Mouse (Mus musculus) liver, embryonic 14.5 days (tissue): ENCODE data around the gene Kcnk18.

Experiments
- CTCF ChIP-seq: IDR thresholded peaks from 2 replicates; pipeline ENCODE4 v1.5.1; 2016; ENCODE audit warnings: antibody characterized with exemption, low read depth, control low read depth
- EP300 ChIP-seq: IDR thresholded peaks from 2 replicates; pipeline ENCODE4 v1.6.1; 2016; ENCODE audit warnings: antibody characterized with exemption, low read depth

DNA sequence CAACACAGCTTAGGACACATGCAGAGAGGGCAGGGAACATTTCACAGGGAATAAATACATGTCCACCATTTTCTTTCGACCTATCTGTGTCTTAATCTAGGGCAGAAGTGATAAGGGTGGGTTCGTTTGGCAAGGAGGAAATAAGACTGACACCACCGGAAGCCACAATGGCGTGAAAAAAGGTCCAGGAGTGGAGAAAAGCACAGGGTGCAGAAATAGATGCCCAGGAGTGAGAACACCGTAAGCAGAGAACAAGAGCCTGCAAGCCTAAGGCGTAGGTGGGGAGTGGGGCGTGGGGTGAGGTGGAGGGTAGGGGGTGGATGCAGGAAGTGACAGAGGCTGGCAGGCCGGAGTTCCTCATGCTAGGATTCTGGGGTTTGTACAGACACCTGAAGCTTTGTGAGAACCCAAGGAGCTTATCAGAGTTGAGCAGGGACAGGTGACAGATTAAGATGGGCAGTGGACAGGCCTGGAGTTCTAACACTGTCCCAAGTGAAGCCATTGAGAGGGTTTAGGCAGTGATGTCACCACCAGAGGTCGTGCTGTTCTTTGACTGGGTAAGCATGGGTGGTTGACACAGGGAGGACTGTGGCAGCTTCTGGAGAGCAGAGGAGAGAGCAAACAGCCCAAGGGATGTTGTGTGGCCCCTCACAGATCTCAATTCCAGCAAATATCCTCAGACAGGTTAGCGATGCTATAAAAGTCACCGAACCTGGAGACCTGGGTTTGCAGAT, 29.7 kb downstream of the Kcnk18 start:
- TF ChIP-seq CTCF, result peak; percentile 47
- no peak for TF ChIP-seq EP300
